Mouse (Mus musculus): ENCODE measurements around the gene Lrrc34. TPM values are rescaled to one million over a fixed set of nuclear protein-coding genes. Genes with fewer than 3 reads are reported as not detected.

The Lrrc34 gene
- polyA plus RNA-seq, 1 experiment from 2014 or later = 4.0 TPM

GRCm38 (mm10) chr3:30633681-30634080 lies 14.0 kb downstream of the Lrrc34 start:
- no peak for DNase-seq (ENCODE audit: low spot score)
- no peak overlapping the region for H3K27ac ChIP-seq
- 61% methylated on average over 3 of the region's 3 CpGs for WGBS
- H3K4me1 ChIP-seq (replicated peaks) = no peaks in the 10 kb centered on the region
- no peak overlapping the region for H3K4me3 ChIP-seq
- H3K9me3 ChIP-seq = no peaks in the 10 kb centered on the region
- H3K36me3 ChIP-seq = no peaks in the 10 kb centered on the region
- H3K27me3 ChIP-seq (ENCODE audit: insufficient read depth, poor library complexity, severe bottlenecking) = no peaks in the 10 kb centered on the region

DNA sequence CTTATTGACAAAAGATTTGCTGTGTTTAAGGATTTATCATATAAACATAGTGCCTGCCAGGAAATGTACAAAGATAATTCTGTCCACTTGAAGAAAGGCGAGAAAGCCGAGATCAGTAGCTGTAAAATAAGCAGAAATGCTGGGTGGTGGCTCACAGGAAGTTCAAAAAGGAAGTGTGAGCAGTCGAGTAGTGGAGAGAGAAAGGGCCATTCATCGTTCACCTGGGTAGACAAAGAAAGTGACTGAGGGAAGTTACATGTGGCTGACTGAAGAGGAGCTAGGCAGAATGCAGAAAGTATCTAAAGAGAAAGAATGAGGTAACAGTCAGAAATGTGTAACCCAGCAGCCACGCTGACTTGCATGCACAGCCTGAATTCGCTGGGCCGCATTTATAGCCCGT lies 27.5 kb downstream of the Lrrc34 start:
- H3K27ac ChIP-seq = no peak overlapping the region
- no peaks in the 10 kb centered on the region for H3K4me1 ChIP-seq (replicated peaks)
- no peaks in the 10 kb centered on the region for H3K27me3 ChIP-seq (ENCODE audit: insufficient read depth, poor library complexity, severe bottlenecking)
- no peak for DNase-seq (ENCODE audit: low spot score)
- 88% methylated on average over 8 of the region's 8 CpGs for WGBS
- H3K36me3 ChIP-seq = peaks cover 55% of the 10 kb centered on the region
- no peaks in the 10 kb centered on the region for H3K9me3 ChIP-seq
- H3K4me3 ChIP-seq = no peak overlapping the region

DNA sequence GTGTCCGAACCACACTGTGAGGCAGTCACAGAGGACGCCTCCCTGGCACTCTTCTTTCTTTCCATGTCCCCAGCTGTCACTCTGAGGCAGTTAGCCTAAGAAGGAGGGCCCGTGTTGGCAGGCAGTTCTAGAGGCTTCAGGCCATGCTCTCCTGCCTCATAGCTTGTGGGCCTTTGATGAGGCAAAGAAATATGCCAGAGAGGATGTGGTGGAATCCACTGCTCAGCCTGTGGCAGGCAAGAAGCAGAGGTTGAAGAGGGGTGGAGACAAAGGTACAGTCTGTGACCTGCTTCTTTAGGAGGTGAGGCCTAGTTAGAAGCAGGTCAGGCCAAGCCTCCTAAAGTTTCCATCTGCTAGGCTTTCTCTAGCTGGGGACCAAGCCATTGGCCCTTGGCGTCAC lies 36.7 kb downstream of the Lrrc34 start:
- H3K4me1 ChIP-seq (replicated peaks) = no peaks in the 10 kb centered on the region
- H3K27me3 ChIP-seq (ENCODE audit: insufficient read depth, poor library complexity, severe bottlenecking) = no peaks in the 10 kb centered on the region
- H3K36me3 ChIP-seq = peaks cover 94% of the 10 kb centered on the region
- H3K4me3 ChIP-seq = no peak overlapping the region
- H3K27ac ChIP-seq = no peak overlapping the region
- no peak for DNase-seq (ENCODE audit: low spot score)
- no peaks in the 10 kb centered on the region for H3K9me3 ChIP-seq
- WGBS = 96% methylated on average over 4 of the region's 4 CpGs

DNA sequence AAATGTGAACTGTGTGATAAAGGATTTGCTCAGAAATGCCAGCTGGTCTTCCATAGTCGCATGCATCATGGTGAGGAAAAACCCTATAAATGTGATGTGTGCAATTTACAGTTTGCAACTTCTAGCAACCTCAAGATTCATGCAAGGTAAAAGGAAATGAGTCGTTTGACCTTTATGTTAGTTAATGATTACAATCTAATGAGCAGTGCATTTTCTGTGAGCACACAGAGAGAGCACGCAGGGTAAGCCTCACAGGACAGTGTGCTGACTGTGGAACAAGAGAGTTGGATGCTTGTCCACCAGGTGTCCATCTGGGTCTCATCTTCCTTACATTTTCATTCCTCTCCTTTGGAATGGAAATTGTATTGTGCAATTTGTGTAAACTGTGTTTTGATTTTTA lies 38.7 kb downstream of the Lrrc34 start:
- Histone ChIP-seq H3K27me3 (ENCODE audit: insufficient read depth, poor library complexity, severe bottlenecking) (no peaks in the 10 kb centered on the region), H3K4me1 (replicated peaks) (no peaks in the 10 kb centered on the region), H3K27ac (no peak overlapping the region), H3K36me3 (peaks cover 94% of the 10 kb centered on the region), H3K9me3 (no peaks in the 10 kb centered on the region), H3K4me3 (no peak overlapping the region)
- DNase-seq (ENCODE audit: low spot score) = no peak
- 91% methylated on average over 3 of the region's 3 CpGs for WGBS

DNA sequence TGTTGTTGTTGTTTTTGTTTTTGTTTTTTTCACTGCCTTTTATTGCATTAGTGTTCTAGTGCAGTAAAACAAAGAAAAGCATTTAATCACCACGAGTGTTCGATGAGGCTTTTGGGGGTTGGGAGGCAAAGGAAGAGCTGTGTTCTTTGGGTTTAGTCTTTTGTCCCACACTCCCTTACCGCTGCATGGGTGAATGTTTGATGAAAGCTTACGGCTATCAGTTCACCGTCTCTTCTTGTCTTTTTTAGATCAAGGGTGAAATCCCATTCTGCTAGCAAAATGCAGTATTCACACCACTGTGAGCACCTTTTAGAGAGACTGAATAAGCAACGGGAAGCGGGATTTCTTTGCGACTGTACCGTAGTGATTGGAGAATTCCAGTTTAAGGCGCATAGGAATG lies 44.4 kb downstream of the Lrrc34 start:
- peaks cover 14% of the 10 kb centered on the region for H3K27me3 ChIP-seq (ENCODE audit: insufficient read depth, poor library complexity, severe bottlenecking)

GRCm38 (mm10) chr3:30602740-30603098 lies 45.0 kb downstream of the Lrrc34 start:
- peaks cover 34% of the 10 kb centered on the region for H3K36me3 ChIP-seq
- peak; percentile 82 for DNase-seq (ENCODE audit: low spot score)
- under 1% methylated on average over 27 of the region's 27 CpGs for WGBS
- H3K4me1 ChIP-seq (replicated peaks) = peaks cover 20% of the 10 kb centered on the region
- H3K9me3 ChIP-seq = no peaks in the 10 kb centered on the region
- H3K27me3 ChIP-seq (ENCODE audit: insufficient read depth, poor library complexity, severe bottlenecking) = peaks cover 19% of the 10 kb centered on the region
- H3K27ac ChIP-seq = peak overlapping the region; percentile 93
- peak overlapping the region; percentile 69 for H3K4me3 ChIP-seq

More for the DNA sequence above, 44.4 kb downstream of the Lrrc34 start:
- Histone ChIP-seq H3K4me1 (replicated peaks) (peaks cover 20% of the 10 kb centered on the region), H3K4me3 (peak overlapping the region; percentile 69), H3K36me3 (peaks cover 39% of the 10 kb centered on the region), H3K27ac (peak overlapping the region; percentile 93), H3K9me3 (no peaks in the 10 kb centered on the region)
- 44% methylated on average over 10 of the region's 10 CpGs for WGBS
- no peak for DNase-seq (ENCODE audit: low spot score)

GRCm38 (mm10) chr3:30602065-30602739 lies 45.5 kb downstream of the Lrrc34 start, which contains the start of gene Mynn:
TSS of gene Mynn (plus strand) at chr3:30602065.
- Histone ChIP-seq H3K4me3 (peak within 1 kb of the TSS; percentile 69), H3K27ac (peak within 1 kb of the TSS; percentile 93), H3K9me3 (no peaks in the 10 kb centered on the region), H3K4me1 (replicated peaks) (peaks cover 20% of the 10 kb centered on the region), H3K27me3 (ENCODE audit: insufficient read depth, poor library complexity, severe bottlenecking) (peaks cover 24% of the 10 kb centered on the region), H3K36me3 (peaks cover 29% of the 10 kb centered on the region)
- under 1% methylated on average over 40 of the region's 40 CpGs for WGBS
- peak; percentile 98 for DNase-seq (ENCODE audit: low spot score)

GRCm38 (mm10) chr3:30601610-30602064 lies 46.0 kb downstream of the Lrrc34 start:
- peaks cover 25% of the 10 kb centered on the region for H3K36me3 ChIP-seq
- 2% methylated on average over 13 of the region's 13 CpGs for WGBS
- no peak for DNase-seq (ENCODE audit: low spot score)

DNA sequence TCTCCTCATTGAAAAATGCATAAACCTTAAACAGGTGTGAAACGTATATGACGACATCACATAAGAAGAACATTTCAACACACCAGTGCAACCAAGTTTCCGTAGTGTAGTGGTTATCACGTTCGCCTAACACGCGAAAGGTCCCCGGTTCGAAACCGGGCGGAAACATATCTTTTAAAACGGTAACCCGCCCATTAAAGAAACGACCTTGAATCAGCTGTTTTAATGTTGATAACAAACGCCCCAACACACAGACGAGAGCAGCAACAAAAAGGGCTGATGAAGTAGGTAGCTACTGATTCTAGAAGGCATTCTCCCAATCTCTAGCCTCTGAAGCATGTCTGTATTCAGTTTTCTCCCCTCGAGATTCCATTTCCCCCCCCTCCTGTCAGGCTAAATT lies 46.5 kb downstream of the Lrrc34 start:
- Histone ChIP-seq H3K9me3 (no peaks in the 10 kb centered on the region), H3K4me3 (peak overlapping the region; percentile 69), H3K4me1 (replicated peaks) (peaks cover 20% of the 10 kb centered on the region), H3K36me3 (peaks cover 20% of the 10 kb centered on the region), H3K27me3 (ENCODE audit: insufficient read depth, poor library complexity, severe bottlenecking) (peaks cover 34% of the 10 kb centered on the region), H3K27ac (no peak overlapping the region)
- under 1% methylated on average over 17 of the region's 17 CpGs for WGBS
- peak; percentile 81 for DNase-seq (ENCODE audit: low spot score)

More at GRCm38 (mm10) chr3:30601610-30602064, 46.0 kb downstream of the Lrrc34 start:
- Histone ChIP-seq H3K9me3 (no peaks in the 10 kb centered on the region), H3K4me1 (replicated peaks) (peaks cover 20% of the 10 kb centered on the region), H3K4me3 (peak overlapping the region; percentile 69), H3K27ac (peak overlapping the region; percentile 93), H3K27me3 (ENCODE audit: insufficient read depth, poor library complexity, severe bottlenecking) (peaks cover 29% of the 10 kb centered on the region)

DNA sequence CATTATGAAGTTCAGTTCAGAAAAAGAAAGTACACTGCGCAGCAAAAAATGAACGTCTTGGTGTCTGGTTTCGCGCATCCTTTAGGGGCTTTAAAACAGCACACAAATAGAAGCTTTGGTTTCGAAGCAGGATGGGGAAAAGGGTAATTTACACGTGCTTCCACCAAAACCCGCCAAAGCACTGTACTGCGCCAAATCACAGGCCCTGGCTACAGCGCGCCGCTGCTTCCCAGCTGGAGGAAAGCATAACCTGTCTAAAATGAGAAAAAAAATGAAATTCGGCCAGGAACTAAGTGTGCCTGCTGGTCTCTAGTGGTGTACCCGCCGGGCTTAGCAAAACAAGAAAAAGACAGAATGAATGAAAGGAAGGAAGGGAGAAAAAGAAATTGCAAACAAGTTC lies 47.0 kb downstream of the Lrrc34 start:
- WGBS = under 1% methylated on average over 14 of the region's 14 CpGs
- Histone ChIP-seq H3K27ac (peak overlapping the region; percentile 69; the same call in 1 of the 2 replicates), H3K9me3 (no peaks in the 10 kb centered on the region), H3K4me3 (peak overlapping the region; percentile 69), H3K4me1 (replicated peaks) (peaks cover 23% of the 10 kb centered on the region), H3K36me3 (peaks cover 16% of the 10 kb centered on the region), H3K27me3 (ENCODE audit: insufficient read depth, poor library complexity, severe bottlenecking) (peaks cover 37% of the 10 kb centered on the region)
- DNase-seq (ENCODE audit: low spot score) = peak; percentile 62

- peaks cover 9% of the 10 kb centered on the region for H3K36me3 ChIP-seq
- peak; percentile 57 for DNase-seq (ENCODE audit: low spot score)
- no peaks in the 10 kb centered on the region for H3K9me3 ChIP-seq
- peaks cover 25% of the 10 kb centered on the region for H3K4me1 ChIP-seq (replicated peaks)
- peak within 1 kb of the TSS; percentile 69 for H3K27ac ChIP-seq
- peak within 1 kb of the TSS; percentile 69 for H3K4me3 ChIP-seq
- H3K27me3 ChIP-seq (ENCODE audit: insufficient read depth, poor library complexity, severe bottlenecking) = peaks cover 37% of the 10 kb centered on the region
- WGBS = 1% methylated on average over 32 of the region's 32 CpGs
Observed at GRCm38 (mm10) chr3:30599711-30600545, 47.7 kb downstream of the Lrrc34 start, which contains the start of gene Actrt3. TSS of gene Actrt3 (minus strand) at chr3:30599939.

DNA sequence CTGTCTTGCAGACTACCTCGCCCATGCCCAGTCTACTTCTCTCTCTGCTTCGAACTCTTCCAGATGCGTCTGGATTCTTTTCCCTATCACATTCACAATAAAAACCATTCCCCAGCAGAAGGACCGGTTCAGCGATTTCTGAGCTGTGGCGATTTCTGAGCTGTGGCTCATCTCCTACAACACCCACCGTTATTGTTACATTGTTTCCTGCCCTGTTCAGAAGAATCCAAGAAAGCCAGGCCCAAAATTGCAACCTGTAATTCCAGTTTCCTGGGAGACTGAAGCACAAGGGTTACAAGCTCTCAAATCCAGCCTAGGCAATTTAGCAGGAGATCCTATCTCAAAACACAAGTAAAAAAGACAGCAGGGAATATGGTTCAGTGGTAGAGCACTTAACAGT lies 50.4 kb downstream of the Lrrc34 start:
- Histone ChIP-seq H3K4me3 (no peak overlapping the region), H3K36me3 (no peaks in the 10 kb centered on the region), H3K9me3 (no peaks in the 10 kb centered on the region), H3K27me3 (ENCODE audit: insufficient read depth, poor library complexity, severe bottlenecking) (peaks cover 42% of the 10 kb centered on the region), H3K27ac (no peak overlapping the region), H3K4me1 (replicated peaks) (peaks cover 16% of the 10 kb centered on the region)
- 80% methylated on average over 7 of the region's 7 CpGs for WGBS
- DNase-seq (ENCODE audit: low spot score) = no peak

Measured in hindbrain, embryonic 10.5 days (tissue).